Mouse (Mus musculus) forebrain, postnatal 0 days (tissue): ENCODE results near the gene Ankrd12. TPM values are rescaled to one million over a fixed set of nuclear protein-coding genes. Genes with fewer than 3 reads are reported as not detected.

Experiments used
- ATAC-seq: fragments of 200-750 bp; cut with Nextera tagmentation; 2 replicates; pipeline ENCODE4 v1.8.0; 2017; ENCODE audit warnings: mild to moderate bottlenecking, moderate library complexity
- DNase-seq: peaks from one replicate; pipeline ENCODE4 v3.0.0-alpha.2; 2015
- H3K27ac ChIP-seq: fragments of 300-500 bp; sonication (generic); 2 replicates; pipeline ENCODE4 v1.5.1; 2014; ENCODE audit warnings: low read depth, mild to moderate bottlenecking, antibody characterized with exemption, low read length, moderate library complexity, mixed read lengths
- H3K27me3 ChIP-seq: fragments of 300-500 bp; sonication (generic); 2 replicates; pipeline ENCODE4 v1.6.1; 2014; ENCODE audit warnings: mild to moderate bottlenecking, low read length, mixed read lengths; ENCODE audit not compliant: insufficient read depth
- H3K36me3 ChIP-seq: fragments of 300-500 bp; sonication (generic); 2 replicates; pipeline ENCODE4 v1.6.1; 2014; ENCODE audit warnings: mild to moderate bottlenecking, moderate library complexity; ENCODE audit not compliant: insufficient read depth
- H3K4me1 ChIP-seq: fragments of 300-500 bp; sonication (generic); 2 replicates; pipeline ENCODE4 v1.6.1; 2014; ENCODE audit warnings: antibody characterized with exemption; ENCODE audit not compliant: insufficient read depth
- H3K4me2 ChIP-seq: fragments of 300-500 bp; sonication (generic); 2 replicates; pipeline ENCODE4 v1.6.1; 2014; ENCODE audit warnings: low read depth, mild to moderate bottlenecking, moderate library complexity
- H3K4me3 ChIP-seq: fragments of 300-500 bp; sonication (generic); 2 replicates; pipeline ENCODE4 v1.5.1; 2014; ENCODE audit warnings: low read depth, low read length, mixed read lengths
- H3K9ac ChIP-seq: fragments of 300-500 bp; sonication (generic); 2 replicates; pipeline ENCODE4 v1.6.1; 2014; ENCODE audit warnings: mild to moderate bottlenecking
- H3K9me3 ChIP-seq: fragments of 300-500 bp; sonication (generic); 2 replicates; pipeline ENCODE4 v1.6.1; 2016; ENCODE audit warnings: low read length
- CTCF ChIP-seq: sonication (generic); IDR thresholded peaks from 2 replicates; pipeline ENCODE4 v1.5.1; 2016; ENCODE audit warnings: antibody characterized with exemption, control low read depth, low read depth
- WGBS: fragments of 180-500 bp; shearing (Covaris S2); extraction: QIAGEN DNeasy Blood & Tissue Kit; methylation state at CpG from one replicate; pipeline ENCODE4 v1.1.7; 2014; 5-methylcytosine and 5-hydroxymethylcytosine counted together
- polyA plus RNA-seq: library from polyadenylated mRNA; unstranded; fragments of >200 nt; fragmentation: Nextera tagmentation; extraction: Ambion mirVana; gene quantifications from 2 replicates; pipeline ENCODE4 v1.2.1, GENCODE M21; 2015
- total RNA-seq: library from RNA; depleted of rRNA; stranded (reverse); fragments of >200 nt; gene quantifications from 2 replicates; pipeline ENCODE4 v1.2.3, GENCODE M21; 2014

Gene Ankrd12
- total and polyA plus RNA-seq, 2 experiments from 2014 or later: 74.7 to 207 TPM

- Histone ChIP-seq H3K36me3 (peaks cover 14% of the 10 kb centered on the region), H3K4me3 (peak overlapping the region; percentile 93), H3K4me2 (peak overlapping the region; percentile 51), H3K9ac (peak overlapping the region; percentile 98), H3K4me1 (no peaks in the 10 kb centered on the region), H3K27ac (no peak overlapping the region), H3K9me3 (no peaks in the 10 kb centered on the region), H3K27me3 (no peaks in the 10 kb centered on the region)
- WGBS: 26% methylated on average over 7 of the region's 7 CpGs
- 0 out of 2 replicates have a peak, but pooled peaks have one; percentile 3 for TF ChIP-seq CTCF
- ATAC-seq: peak; percentile 8; the same call in 1 of the 2 replicates
- DNase-seq: no peak
Measured at GRCm38 (mm10) chr17:65950183-65950582, 126.7 kb downstream of the Ankrd12 start.

GRCm38 (mm10) chr17:65947307-65947706 lies 129.6 kb downstream of the Ankrd12 start:
- H3K4me1 ChIP-seq: no peaks in the 10 kb centered on the region
- TF ChIP-seq CTCF: no peak
- H3K4me3 ChIP-seq: no peak overlapping the region
- no peaks in the 10 kb centered on the region for H3K27me3 ChIP-seq
- ATAC-seq (no peak), DNase-seq (no peak)
- H3K27ac ChIP-seq: no peak overlapping the region
- H3K9me3 ChIP-seq: no peaks in the 10 kb centered on the region
- H3K36me3 ChIP-seq: peaks cover 16% of the 10 kb centered on the region
- no peak overlapping the region for H3K4me2 ChIP-seq
- WGBS: 92% methylated on average over 8 of the region's 8 CpGs
- H3K9ac ChIP-seq: no peak overlapping the region

DNA sequence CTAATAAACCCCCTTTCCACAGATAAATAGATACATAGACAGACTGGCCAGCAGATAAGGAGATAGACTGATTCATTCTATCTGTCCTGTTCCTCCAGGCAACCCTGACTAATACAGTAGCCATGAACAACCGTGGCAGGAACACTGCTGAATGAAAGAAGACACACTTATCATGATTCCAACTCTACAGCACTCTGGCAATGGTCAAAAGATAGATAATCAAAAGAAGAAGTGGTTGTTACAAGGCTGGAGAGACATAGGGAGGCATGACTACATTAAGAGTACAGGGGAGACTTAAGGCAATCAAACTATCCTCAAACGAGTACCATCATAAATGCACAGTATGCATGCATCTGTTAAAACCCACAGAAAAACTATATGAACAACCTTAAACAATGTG lies 131.5 kb downstream of the Ankrd12 start:
- 93% methylated on average over 2 of the region's 2 CpGs for WGBS
- no peaks in the 10 kb centered on the region for H3K4me1 ChIP-seq
- ATAC-seq (no peak), DNase-seq (no peak)
- no peaks in the 10 kb centered on the region for H3K27me3 ChIP-seq
- H3K4me2 ChIP-seq: no peak overlapping the region
- no peak for TF ChIP-seq CTCF
- H3K9ac ChIP-seq: no peak overlapping the region
- peaks cover 16% of the 10 kb centered on the region for H3K36me3 ChIP-seq
- H3K27ac ChIP-seq: no peak overlapping the region
- H3K4me3 ChIP-seq: no peak overlapping the region
- no peaks in the 10 kb centered on the region for H3K9me3 ChIP-seq

DNA sequence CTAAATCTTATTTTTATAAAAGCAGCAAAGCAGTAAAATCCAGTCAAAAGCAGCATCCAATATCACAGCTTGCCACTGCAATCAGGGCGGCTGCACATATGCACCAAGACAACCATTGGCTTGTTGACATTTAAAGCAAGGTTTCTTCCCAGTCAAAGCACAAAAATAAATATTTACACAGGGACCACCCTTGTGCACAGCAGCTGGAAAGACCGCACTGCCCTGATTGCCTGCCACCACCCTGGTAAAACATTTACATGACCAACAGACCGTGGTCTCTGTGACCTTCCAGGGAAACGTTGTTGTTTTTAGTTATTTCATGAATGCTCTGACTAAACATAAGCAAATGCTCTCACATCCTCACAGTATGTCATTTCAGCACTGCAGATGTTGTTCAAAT lies 134.5 kb downstream of the Ankrd12 start:
- TF ChIP-seq CTCF: no peak

GRCm38 (mm10) chr17:65941275-65941674 lies 135.6 kb downstream of the Ankrd12 start:
- WGBS: 88% methylated on average over 6 of the region's 6 CpGs
- TF ChIP-seq CTCF: no peak
- Histone ChIP-seq H3K4me2 (no peak overlapping the region), H3K9me3 (no peaks in the 10 kb centered on the region), H3K36me3 (peaks cover 15% of the 10 kb centered on the region), H3K9ac (no peak overlapping the region), H3K4me1 (no peaks in the 10 kb centered on the region), H3K27me3 (no peaks in the 10 kb centered on the region), H3K27ac (no peak overlapping the region), H3K4me3 (no peak overlapping the region)
- ATAC-seq (no peak), DNase-seq (no peak)

More for the DNA sequence above, 134.5 kb downstream of the Ankrd12 start:
- H3K4me2 ChIP-seq: no peak overlapping the region
- no peaks in the 10 kb centered on the region for H3K4me1 ChIP-seq
- H3K27ac ChIP-seq: no peak overlapping the region
- H3K9me3 ChIP-seq: no peaks in the 10 kb centered on the region
- no peak overlapping the region for H3K4me3 ChIP-seq
- H3K27me3 ChIP-seq: no peaks in the 10 kb centered on the region
- peaks cover 13% of the 10 kb centered on the region for H3K36me3 ChIP-seq
- WGBS: 76% methylated on average over 4 of the region's 4 CpGs
- no peak for ATAC-seq
- no peak for DNase-seq
- no peak overlapping the region for H3K9ac ChIP-seq

GRCm38 (mm10) chr17:65940221-65940620 lies 136.7 kb downstream of the Ankrd12 start:
- no peak for TF ChIP-seq CTCF
- Histone ChIP-seq H3K9ac (no peak overlapping the region), H3K36me3 (peaks cover 13% of the 10 kb centered on the region), H3K27ac (no peak overlapping the region), H3K4me3 (no peak overlapping the region), H3K4me2 (no peak overlapping the region), H3K9me3 (no peaks in the 10 kb centered on the region), H3K27me3 (no peaks in the 10 kb centered on the region), H3K4me1 (no peaks in the 10 kb centered on the region)
- DNase-seq (no peak), ATAC-seq (no peak)
- WGBS: 82% methylated on average over 12 of the region's 12 CpGs

- Histone ChIP-seq H3K4me2 (no peak overlapping the region), H3K27ac (no peak overlapping the region), H3K27me3 (no peaks in the 10 kb centered on the region), H3K36me3 (peaks cover 13% of the 10 kb centered on the region), H3K9ac (no peak overlapping the region), H3K9me3 (no peaks in the 10 kb centered on the region), H3K4me1 (no peaks in the 10 kb centered on the region), H3K4me3 (no peak overlapping the region)
- DNase-seq (no peak), ATAC-seq (peak; percentile 34; the same call in 1 of the 2 replicates)
- TF ChIP-seq CTCF: no peak
- 77% methylated on average over 14 of the region's 14 CpGs for WGBS
Measured at GRCm38 (mm10) chr17:65939461-65940192, 137.3 kb downstream of the Ankrd12 start.
